Mouse (Mus musculus) cortical plate, adult 2 months (tissue): ENCODE data around the gene Vmn1r39.

Experiments
- CTCF ChIP-seq: fragments of 200-500 bp; IDR thresholded peaks from 2 replicates; pipeline ENCODE4 v1.5.1; 2011; ENCODE audit warnings: mild to moderate bottlenecking, control low read depth, low read length; ENCODE audit not compliant: insufficient read depth; ENCODE audit errors: extremely low read depth
- POLR2A ChIP-seq: fragments of 200-500 bp; IDR thresholded peaks from 2 replicates; pipeline ENCODE4 v1.6.1; 2011; ENCODE audit warnings: mild to moderate bottlenecking, low read length, control low read depth; ENCODE audit not compliant: insufficient read depth; ENCODE audit errors: extremely low read depth

- no peak for TF ChIP-seq CTCF
- no peak for TF ChIP-seq POLR2A
Measured at GRCm38 (mm10) chr6:66856236-66856635, 45.8 kb upstream of the Vmn1r39 start.
